In the genomic region with DNA sequence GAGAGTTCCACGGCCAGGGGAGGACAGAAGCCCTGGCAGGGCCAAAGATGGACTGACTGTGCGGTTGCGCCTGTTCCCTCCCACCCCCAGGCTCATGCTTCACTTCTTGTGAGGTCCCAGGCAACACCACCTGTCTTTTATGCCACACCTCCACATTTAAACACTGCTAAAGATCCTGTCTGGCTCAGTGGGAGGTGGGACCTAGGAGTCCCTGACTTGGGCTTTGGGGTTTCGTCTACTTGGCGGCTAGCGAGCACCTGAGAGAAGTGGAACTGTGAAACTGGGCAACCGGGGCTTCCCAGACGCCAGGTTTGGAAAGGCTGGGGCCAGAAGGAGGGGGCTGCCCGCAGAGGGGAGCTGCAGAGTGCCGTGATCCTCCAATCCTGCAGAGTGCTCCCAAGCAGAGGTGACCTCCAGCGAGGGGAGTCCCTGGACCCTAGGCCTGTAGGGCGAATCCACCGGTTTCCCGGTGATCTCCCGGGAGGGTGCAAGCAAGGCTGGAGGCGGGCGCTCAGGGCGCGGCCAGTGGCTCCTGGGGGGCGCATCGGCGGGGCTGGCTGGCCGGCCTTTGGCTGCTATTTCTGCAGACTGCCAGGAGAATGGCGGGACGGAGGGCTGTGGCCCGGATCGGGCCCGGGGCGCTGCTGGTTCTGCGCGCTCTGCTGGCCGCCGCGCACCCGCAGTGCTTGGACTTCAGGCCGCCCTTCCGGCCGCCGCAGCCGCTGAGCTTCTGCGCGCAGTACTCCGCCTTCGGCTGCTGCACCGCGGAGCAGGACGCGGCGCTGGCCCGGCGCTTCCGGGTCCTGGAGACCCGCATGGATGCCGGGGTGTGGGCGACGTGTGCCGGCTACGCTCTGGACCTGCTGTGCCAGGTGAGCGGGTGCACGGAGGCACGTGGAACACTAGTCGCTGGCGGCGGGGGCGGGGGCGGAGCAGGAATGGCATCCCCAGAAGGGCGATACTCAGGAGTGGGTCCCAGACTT, we compare ENCODE assay signal across 8 mouse cellular contexts. TPM values are rescaled to one million over a fixed set of nuclear protein-coding genes. Genes with fewer than 3 reads are reported as not detected.
DNase-seq lines count a peak whose midpoint lies in the region; ATAC-seq and TF ChIP-seq lines count a peak whose summit lies in the region.

A gene (plus strand): TSS at position 459 of the 983 bp plus-strand sequence.

- H3K36me3 ChIP-seq in heart, embryonic 16.5 days (ENCODE audit: control insufficient read depth, insufficient read depth), result no peaks in the 10 kb centered on the region
- no peaks in the 10 kb centered on the region for H3K36me3 ChIP-seq in midbrain, postnatal 0 days (ENCODE audit: insufficient read depth, low read length)

- peak; percentile 62; the same call in 1 of the 2 replicates for ATAC-seq in heart, embryonic 16.5 days (replicated peaks; ENCODE audit: extremely low read depth, insufficient read depth, low FRiP score)
- ATAC-seq in midbrain, postnatal 0 days (ENCODE audit: low FRiP score), result peak; percentile 38

- H3K4me2 ChIP-seq in heart, embryonic 16.5 days (ENCODE audit: low read depth, low read length), result peak within 1 kb of the TSS; percentile 99
- peak within 1 kb of the TSS; percentile 96 for H3K4me2 ChIP-seq in midbrain, postnatal 0 days (ENCODE audit: low read depth, low read length, poor library complexity, severe bottlenecking)

- H3K27me3 ChIP-seq in heart, embryonic 16.5 days (ENCODE audit: control insufficient read depth, insufficient read depth, low read length), result peaks cover 17% of the 10 kb centered on the region
- no peaks in the 10 kb centered on the region for H3K27me3 ChIP-seq in midbrain, postnatal 0 days (ENCODE audit: insufficient read depth, low read length)

- H3K9me3 ChIP-seq in heart, embryonic 16.5 days (replicated peaks; ENCODE audit: control insufficient read depth, low read length), result no peaks in the 10 kb centered on the region
- no peaks in the 10 kb centered on the region for H3K9me3 ChIP-seq in midbrain, postnatal 0 days (ENCODE audit: low read length)

- peak; percentile 42 for DNase-seq in right cerebral cortex, postnatal 4 days
- no peak for DNase-seq in right cerebral cortex, adult 2 months (ENCODE audit: low spot score in 2 of 2)
- DNase-seq in embryo, embryonic 9.5 days (ENCODE audit: extremely low spot score), result peak; percentile 59
- DNase-seq in left cerebral cortex, postnatal 25 days (ENCODE audit: low spot score in 2 of 2), result peak; percentile 25 to 42
- DNase-seq in midbrain, postnatal 0 days (ENCODE audit: low spot score), result peak; percentile 31
- no peak for DNase-seq in thymus, postnatal 10 days (ENCODE audit: low spot score in 2 of 2)
- no peak for DNase-seq in cerebellum, postnatal 4 days (ENCODE audit: low spot score in 2 of 2)

- peaks cover 8% of the 10 kb centered on the region; the same call in 1 of the 2 replicates for H3K4me1 ChIP-seq in heart, embryonic 16.5 days (ENCODE audit: control insufficient read depth, insufficient read depth, low read length)
- peaks cover 5% of the 10 kb centered on the region; the same call in 1 of the 2 replicates for H3K4me1 ChIP-seq in midbrain, postnatal 0 days (ENCODE audit: insufficient read depth, low read length)

- 2% methylated on average over 67 of the region's 67 CpGs for WGBS in heart, embryonic 16.5 days
- 5% methylated on average over 64 of the region's 67 CpGs for WGBS in midbrain, postnatal 0 days

- no peak for TF ChIP-seq CTCF in midbrain, postnatal 0 days (IDR thresholded peaks at IDR 0.05)

- peak within 1 kb of the TSS; percentile 68 for H3K4me3 ChIP-seq in heart, embryonic 16.5 days (ENCODE audit: low read length)
- peak within 1 kb of the TSS; percentile 65 for H3K4me3 ChIP-seq in midbrain, postnatal 0 days (ENCODE audit: low read depth, low read length)

- no peak within 1 kb of the TSS for H3K27ac ChIP-seq in heart, embryonic 16.5 days (ENCODE audit: low read length)
- 0 out of 2 replicates have a peak within 1 kb of the TSS, but pooled peaks have one; percentile 38 for H3K27ac ChIP-seq in midbrain, postnatal 0 days (ENCODE audit: low read depth, low read length)

- intact Hi-C loops in left cerebral cortex, postnatal 25 days (cut with DNase I), result no loop called here

- H3K9ac ChIP-seq in heart, embryonic 16.5 days (ENCODE audit: low read length), result peak within 1 kb of the TSS; percentile 92
- peak within 1 kb of the TSS; percentile 91 for H3K9ac ChIP-seq in midbrain, postnatal 0 days (replicated peaks; ENCODE audit: low read length, poor library complexity, severe bottlenecking)

RNA-seq across cellular contexts. Expression of the gene that starts here (rescaled TPM):
- 0.84 and 0.95 TPM in 2 replicates for polyA plus RNA-seq in heart, embryonic 16.5 days (2015; fragmentation: Nextera tagmentation; extraction: Ambion mirVana)
- total RNA-seq in left cerebral cortex, postnatal 25 days (2021), result 1 to 10 TPM; 6.9 to 7.1 TPM
- 9.3 and 10.4 TPM in 2 replicates for total RNA-seq in midbrain, postnatal 0 days (2014; rRNA removed)
- polyA plus RNA-seq in midbrain, postnatal 0 days (2015; fragmentation: Nextera tagmentation; extraction: Ambion mirVana), result 2.7 and 2.9 TPM in 2 replicates

Comparison
In these comparisons a context has a peak if more than half of its experiments do, and no peak if none do; other contexts are left out.
1. DNase-seq: peak in right cerebral cortex, postnatal 4 days (single experiment), embryo, embryonic 9.5 days (single experiment), left cerebral cortex, postnatal 25 days (2 of 2) and midbrain, postnatal 0 days (single experiment); none in right cerebral cortex, adult 2 months (0 of 2), thymus, postnatal 10 days (0 of 2) and cerebellum, postnatal 4 days (0 of 2).
2. Peak in ATAC-seq, H3K4me3 ChIP-seq, H3K9ac ChIP-seq and H3K4me2 ChIP-seq in heart, embryonic 16.5 days; RNA of the gene not detected or under 1 TPM.